Mouse (Mus musculus): ENCODE data around the gene Slc38a3. TPM values are rescaled to one million over a fixed set of nuclear protein-coding genes. Genes with fewer than 3 reads are reported as not detected.

Slc38a3 gene
- total and polyA plus RNA-seq, 3 experiments = not detected

DNA sequence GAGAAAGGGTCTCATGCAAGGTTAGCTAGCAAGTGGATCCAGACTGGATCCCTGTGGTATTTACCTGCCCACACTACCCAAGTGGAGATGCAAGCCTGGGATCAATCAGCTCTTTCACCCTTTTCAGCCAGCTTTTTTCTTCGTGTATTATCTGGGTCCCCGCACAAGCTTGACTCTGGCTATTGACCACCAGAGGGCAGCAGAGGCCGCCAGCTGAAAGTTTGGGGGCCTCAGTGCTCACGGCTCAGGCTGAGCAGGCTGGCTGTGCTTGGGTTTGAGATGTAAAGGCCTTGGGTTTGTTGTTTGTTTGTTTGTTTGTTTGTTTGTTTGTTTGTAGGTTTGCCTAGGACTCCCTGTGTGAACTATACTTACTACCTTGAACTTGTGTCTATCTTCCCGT is 23.8 kb downstream of the Slc38a3 start:
- Histone ChIP-seq H3K9ac (ENCODE audit: control insufficient read depth, low read depth, low read length, poor library complexity, severe bottlenecking) (peak overlapping the region; percentile 58), H3K36me3 (ENCODE audit: control insufficient read depth in 1 of 2, insufficient read depth in 2 of 2, low read length in 2 of 2) (peaks cover 0 to 7% of the 10 kb centered on the region in 2 experiments; a peak in 2 of 4 replicates), H3K27ac (ENCODE audit: control insufficient read depth, low read depth, low read length) (no peak overlapping the region), H3K4me1 (ENCODE audit: control insufficient read depth in 1 of 2, insufficient read depth in 2 of 2, low read length in 2 of 2) (peaks cover 0 to 16% of the 10 kb centered on the region in 2 experiments; a peak in 3 of 4 replicates), H3K27me3 (ENCODE audit: control insufficient read depth in 1 of 2, insufficient read depth in 2 of 2, low read length in 2 of 2) (no peaks in the 10 kb centered on the region), H3K4me3 (ENCODE audit: control insufficient read depth in 1 of 2, insufficient read depth in 1 of 2, low read depth in 2 of 2, low read length in 2 of 2) (peak overlapping the region; percentile 51 to 61), H3K79me2 (ENCODE audit: control insufficient read depth, insufficient read depth, low read length, poor library complexity) (no peaks in the 10 kb centered on the region; the same call in 1 of the 2 replicates), H3K9me3 (replicated peaks; ENCODE audit: insufficient read depth, low read length) (no peaks in the 10 kb centered on the region)
- peak; percentile 89 for DNase-seq (ENCODE audit: low read depth, low spot score)
- TF ChIP-seq RCOR1 (IDR thresholded peaks at IDR 0.05; ENCODE audit: low read depth, low read length) (no peak), NELFE (IDR thresholded peaks at IDR 0.05; ENCODE audit: low read depth, low read length) (no peak), NRF1 (IDR thresholded peaks at IDR 0.05; ENCODE audit: insufficient read depth, low read depth, low read length, poor library complexity, severe bottlenecking) (no peak), KAT2A (conservative IDR thresholded peaks at IDR 0.05; ENCODE audit: low read depth, low read length) (no peak), POLR2AphosphoS2 (IDR thresholded peaks at IDR 0.05; ENCODE audit: low read length) (no peak), MEF2A (IDR thresholded peaks at IDR 0.05; ENCODE audit: extremely low read depth, insufficient replicate concordance, low read depth, low read length, poor library complexity, severe bottlenecking) (no peak), ELF1 (IDR thresholded peaks at IDR 0.05; ENCODE audit: low read depth, low read length) (peak; percentile 38; the same call in 1 of the 2 replicates), EP300 (IDR thresholded peaks at IDR 0.05; ENCODE audit: low read depth in 1 of 2, low read length in 2 of 2) (no peak), POLR2AphosphoS5 (IDR thresholded peaks at IDR 0.05; ENCODE audit: borderline replicate concordance, low read depth, low read length) (no peak), CHD1 (IDR thresholded peaks at IDR 0.05; ENCODE audit: low read depth, low read length) (no peak), BHLHE40 (IDR thresholded peaks at IDR 0.05; ENCODE audit: borderline replicate concordance, low read depth, low read length) (0 out of 2 replicates have a peak, but pooled peaks have one; percentile 37), SMC3 (IDR thresholded peaks at IDR 0.05; ENCODE audit: low read depth, low read length) (peak; percentile 88), RAD21 (IDR thresholded peaks at IDR 0.05; ENCODE audit: low read depth, low read length) (peak; percentile 93), MAX (IDR thresholded peaks at IDR 0.05; ENCODE audit: low read length) (0 out of 2 replicates have a peak, but pooled peaks have one; percentile 13), MXI1 (IDR thresholded peaks at IDR 0.05; ENCODE audit: low read depth, low read length) (peak; percentile 16; the same call in 1 of the 2 replicates), GATA1 (IDR thresholded peaks at IDR 0.05; ENCODE audit: low read depth, low read length) (no peak), MAFK (IDR thresholded peaks at IDR 0.05; ENCODE audit: borderline replicate concordance, low read depth, low read length) (no peak), MYC (IDR thresholded peaks at IDR 0.05; ENCODE audit: low read depth, low read length) (no peak), USF1 (IDR thresholded peaks at IDR 0.05; ENCODE audit: low read depth, low read length) (no peak), USF2 (IDR thresholded peaks at IDR 0.05; ENCODE audit: borderline replicate concordance in 1 of 2, insufficient read depth in 1 of 2, low read depth in 1 of 2, low read length in 2 of 2) (no peak), POLR2A (IDR thresholded peaks at IDR 0.05; ENCODE audit: control insufficient read depth in 1 of 2, insufficient read depth in 1 of 2, low read depth in 1 of 2, low read length in 2 of 2, poor library complexity in 1 of 2) (no peak), ZMIZ1 (IDR thresholded peaks at IDR 0.05; ENCODE audit: low read depth, low read length) (no peak), TCF12 (IDR thresholded peaks at IDR 0.05; ENCODE audit: low read depth, low read length) (0 out of 2 replicates have a peak, but pooled peaks have one; percentile 36), ZC3H11A (IDR thresholded peaks at IDR 0.05; ENCODE audit: low read depth, low read length) (peak; percentile 86), ETS1 (IDR thresholded peaks at IDR 0.05; ENCODE audit: low read depth, low read length) (no peak), JUND (IDR thresholded peaks at IDR 0.05; ENCODE audit: low read depth, low read length) (no peak), TBP (IDR thresholded peaks at IDR 0.05; ENCODE audit: low read depth, low read length) (peak; percentile 36; the same call in 1 of the 2 replicates), MYB (IDR thresholded peaks at IDR 0.05; ENCODE audit: low read depth, low read length) (no peak), CTCF (IDR thresholded peaks at IDR 0.05 in 2 of 3, conservative IDR thresholded peaks at IDR 0.05 in 1 of 3; ENCODE audit: control insufficient read depth in 1 of 3, insufficient read depth in 1 of 3, low read depth in 2 of 3, low read length in 3 of 3, poor library complexity in 1 of 3, severe bottlenecking in 1 of 3) (peak; percentile 79 to 98 (median 97)), MAZ (IDR thresholded peaks at IDR 0.05; ENCODE audit: low read depth, low read length) (peak; percentile 79; the same call in 1 of the 2 replicates), ZNF384 (IDR thresholded peaks at IDR 0.05; ENCODE audit: low read depth, low read length) (peak; percentile 55), ZKSCAN1 (IDR thresholded peaks at IDR 0.05; ENCODE audit: low read depth, low read length) (no peak), TAL1 (IDR thresholded peaks at IDR 0.05; ENCODE audit: low read length) (no peak), GABPA (IDR thresholded peaks at IDR 0.05; ENCODE audit: low read depth, low read length) (no peak), HCFC1 (IDR thresholded peaks at IDR 0.05; ENCODE audit: low read depth, low read length) (0 out of 2 replicates have a peak, but pooled peaks have one; percentile 37), UBTF (IDR thresholded peaks at IDR 0.05; ENCODE audit: borderline replicate concordance, insufficient read depth, low read depth, low read length) (no peak), CHD2 (IDR thresholded peaks at IDR 0.05; ENCODE audit: low read length) (no peak)

All from MEL (cell line).